Mouse (Mus musculus): Measurements from ENCODE around the gene Copg1. TPM values are rescaled to one million over a fixed set of nuclear protein-coding genes. Genes with fewer than 3 reads are reported as not detected.

Copg1 gene
- 100 to 1,000 TPM in 1 of 2 experiments, 10 to 100 TPM in 1; 46.1 to 126 TPM for polyA plus RNA-seq (2012; fragmentation: generic; extraction: Trizol)

GRCm38 (mm10) chr6:87887594-87888233 lies at the start of gene Copg1:
TSS of gene Copg1 (plus strand) at chr6:87887814.

GRCm38 (mm10) chr6:87838551-87839197 lies 48.9 kb upstream of the Copg1 start, which contains the start of gene Isy1:
TSS of gene Isy1 (minus strand) at chr6:87838798.

DNA sequence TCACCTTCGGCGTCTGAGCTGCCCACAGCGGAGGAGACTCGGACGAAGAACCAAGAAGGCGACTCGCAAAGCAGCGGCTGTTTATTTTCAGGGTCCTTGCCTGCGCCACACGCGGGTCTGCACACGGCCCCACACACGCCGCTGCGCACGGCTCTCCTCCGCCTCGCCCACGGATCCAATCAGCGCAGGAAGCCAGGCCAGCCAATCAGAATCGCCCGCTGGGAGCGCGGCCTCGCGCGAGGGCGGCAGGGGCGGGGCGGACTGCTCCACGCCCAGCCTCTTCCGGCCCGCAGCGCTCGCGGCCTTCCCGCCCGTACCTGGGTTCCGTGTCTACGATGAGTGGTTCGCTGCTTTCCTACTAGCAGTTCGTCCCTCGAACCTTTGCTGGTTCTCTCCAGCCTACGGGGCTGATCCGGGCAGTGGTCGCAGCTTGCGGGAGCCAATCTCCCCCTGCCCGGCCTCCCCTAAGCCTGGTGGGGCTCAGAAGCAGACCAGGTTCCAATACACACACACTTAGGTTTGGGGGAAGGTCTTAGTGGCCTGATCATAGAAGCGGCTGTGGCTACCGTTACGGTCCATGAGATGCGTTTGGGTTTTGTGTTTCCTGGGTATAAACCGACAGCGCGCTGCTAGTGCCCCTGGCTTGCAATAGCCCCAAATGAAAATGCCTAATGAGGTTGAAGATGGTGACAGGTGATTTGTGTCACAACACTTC lies 36.6 kb upstream of the Copg1 start, which contains the start of gene Cnbp:
Cnbp (minus strand) TSS at position 207 of the 715 bp plus-strand sequence.

DNA sequence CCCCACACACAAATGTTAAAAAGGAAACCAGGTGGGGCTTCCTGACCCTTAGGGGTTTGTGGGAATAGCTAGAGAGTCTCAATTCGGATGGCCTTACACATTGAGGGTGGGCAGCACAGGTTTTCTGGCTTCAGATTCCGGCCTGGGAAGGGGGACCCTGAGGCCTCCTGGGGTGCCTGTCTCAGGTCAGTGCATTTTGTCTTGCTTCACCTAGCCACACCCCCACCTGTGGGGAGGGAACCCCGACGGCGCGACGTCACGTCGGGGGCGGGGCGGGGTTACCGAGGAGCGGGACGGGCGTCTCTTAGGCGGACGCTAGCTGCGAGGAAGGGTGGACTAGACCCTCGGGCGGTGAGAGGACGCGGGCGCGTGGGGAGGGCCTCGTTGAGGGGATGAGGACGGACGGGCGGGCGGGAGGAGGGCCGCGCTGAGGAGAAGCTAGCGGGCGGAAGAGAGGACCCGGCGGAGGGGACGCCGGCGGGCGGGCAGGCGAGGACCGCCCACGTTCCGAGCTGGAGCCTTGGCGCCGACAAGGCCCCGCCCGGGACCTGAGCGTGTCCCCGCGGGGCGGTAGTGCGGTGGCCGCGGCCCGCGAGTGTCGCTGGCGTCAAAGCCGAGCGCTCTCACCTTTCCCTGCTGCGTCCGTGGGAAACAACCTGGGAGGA lies 26.2 kb downstream of the Copg1 start, which contains the start of gene Hmces:
Hmces (plus strand) TSS at position 275 of the 665 bp plus-strand sequence.

Other genes starting within 250 kb of the Copg1 start
- 1 to 10 TPM; 1.2 to 7.8 TPM for gene Aplf, start 215.6 kb upstream of the Copg1 start, polyA plus RNA-seq (2012; fragmentation: generic; extraction: Trizol)
- under 1 TPM in 1 of 2 experiments, not detected in 1; 0.02 TPM for gene Efcc1, start 156.9 kb upstream of the Copg1 start, polyA plus RNA-seq (2012; fragmentation: generic; extraction: Trizol)
- under 1 TPM in 1 of 2 experiments, not detected in 1; 0.15 TPM for gene Gp9, start 109.7 kb upstream of the Copg1 start, polyA plus RNA-seq (2012; fragmentation: generic; extraction: Trizol)
- gene Rab43, start 75.7 kb upstream of the Copg1 start, polyA plus RNA-seq (2012; fragmentation: generic; extraction: Trizol): 10 to 100 TPM in 1 of 2 experiments, 1 to 10 TPM in 1; 5.5 to 18.3 TPM
- gene Gm45140, start 52.0 kb upstream of the Copg1 start, polyA plus RNA-seq (2012; fragmentation: generic; extraction: Trizol): 1 to 10 TPM in 1 of 2 experiments, under 1 TPM in 1; 0.55 to 1.0 TPM
- gene Isy1, start 49.0 kb upstream of the Copg1 start, polyA plus RNA-seq (2012; fragmentation: generic; extraction: Trizol): 10 to 100 TPM; 15.6 to 28.6 TPM
- gene Cnbp, start 36.7 kb upstream of the Copg1 start, polyA plus RNA-seq (2012; fragmentation: generic; extraction: Trizol): 100 to 1,000 TPM in 1 of 2 experiments, 10 to 100 TPM in 1; 30.0 to 169 TPM
- 10 to 100 TPM; 32.9 to 35.6 TPM for gene Hmces, start 26.1 kb downstream of the Copg1 start, polyA plus RNA-seq (2012; fragmentation: generic; extraction: Trizol)
- 100 to 1,000 TPM; 213 to 243 TPM for gene H1fx, start 93.8 kb downstream of the Copg1 start, polyA plus RNA-seq (2012; fragmentation: generic; extraction: Trizol)
- gene Rab7, start 157.5 kb downstream of the Copg1 start, polyA plus RNA-seq (2012; fragmentation: generic; extraction: Trizol): 100 to 1,000 TPM in 1 of 2 experiments, 10 to 100 TPM in 1; 36.4 to 171 TPM
- gene Rpn1, start 196.7 kb downstream of the Copg1 start, polyA plus RNA-seq (2012; fragmentation: generic; extraction: Trizol): 100 to 1,000 TPM in 1 of 2 experiments, 10 to 100 TPM in 1; 65.8 to 114 TPM